Mouse (Mus musculus): Measurements from ENCODE around the gene Olfr31. TPM values are rescaled to one million over a fixed set of nuclear protein-coding genes. Genes with fewer than 3 reads are reported as not detected.
A peak's percentile ranks its signal among the peaks of the same experiment; 100 is the strongest.

Gene Olfr31
- total and polyA plus RNA-seq, 3 experiments = not detected

- no peaks in the 10 kb centered on the region for H3K36me3 ChIP-seq (ENCODE audit: control insufficient read depth, insufficient read depth, low read length)
- intact Hi-C loops (cut with DNase I) = loop anchor here (10.0 kb wide), 3 partner anchors 221 to 519 kb away; partner anchors contain the start of genes Psmd6 and Slc4a7
- no peaks in the 10 kb centered on the region for H3K27me3 ChIP-seq (ENCODE audit: control insufficient read depth, insufficient read depth, low read length)
- H3K4me1 ChIP-seq (ENCODE audit: control insufficient read depth, insufficient read depth, low read length) = no peaks in the 10 kb centered on the region
- TF ChIP-seq CTCF (IDR thresholded peaks at IDR 0.05) = no peak
- H3K27ac ChIP-seq = peak within 1 kb of the TSS; percentile 83
- H3K4me3 ChIP-seq = peak within 1 kb of the TSS; percentile 77
- peak; percentile 78 to 84 for DNase-seq
- no peaks in the 10 kb centered on the region for H3K79me2 ChIP-seq (replicated peaks; ENCODE audit: control insufficient read depth, insufficient read depth, low read length)
- 2% methylated on average over 52 of the region's 69 CpGs for WGBS
- peak within 1 kb of the TSS; percentile 37 for H3K9ac ChIP-seq (ENCODE audit: low read depth, low read length)
These were observed 23.6 kb downstream of the Olfr31 start, which contains the start of gene Il3ra for GRCm38 (mm10) chr14:14345948-14346812. Il3ra (plus strand) TSS chr14:14346275.

GRCm38 (mm10) chr14:14346813-14347100, 24.1 kb downstream of the Olfr31 start:
- Histone ChIP-seq H3K36me3 (ENCODE audit: control insufficient read depth, insufficient read depth, low read length) (no peaks in the 10 kb centered on the region), H3K9ac (ENCODE audit: low read depth, low read length) (no peak overlapping the region), H3K79me2 (replicated peaks; ENCODE audit: control insufficient read depth, insufficient read depth, low read length) (no peaks in the 10 kb centered on the region), H3K27me3 (ENCODE audit: control insufficient read depth, insufficient read depth, low read length) (no peaks in the 10 kb centered on the region), H3K4me3 (peak overlapping the region; percentile 77), H3K4me1 (ENCODE audit: control insufficient read depth, insufficient read depth, low read length) (no peaks in the 10 kb centered on the region), H3K27ac (peak overlapping the region; percentile 83)
- TF ChIP-seq EP300 (IDR thresholded peaks at IDR 0.05; ENCODE audit: insufficient read depth, low read depth, low read length) (no peak), POLR2A (IDR thresholded peaks at IDR 0.05; ENCODE audit: insufficient read depth, low read depth, low read length) (no peak)
- 28% methylated on average over 14 of the region's 16 CpGs for WGBS
- no peak for DNase-seq
- intact Hi-C loops (cut with DNase I) = loop anchor here (10.0 kb wide), 3 partner anchors 222 to 518 kb away; partner anchors contain the start of genes Psmd6 and Slc4a7

- Histone ChIP-seq H3K27ac (no peak overlapping the region), H3K27me3 (ENCODE audit: control insufficient read depth, insufficient read depth, low read length) (no peaks in the 10 kb centered on the region), H3K9ac (ENCODE audit: low read depth, low read length) (no peak overlapping the region), H3K4me1 (ENCODE audit: control insufficient read depth, insufficient read depth, low read length) (no peaks in the 10 kb centered on the region), H3K36me3 (ENCODE audit: control insufficient read depth, insufficient read depth, low read length) (no peaks in the 10 kb centered on the region), H3K79me2 (replicated peaks; ENCODE audit: control insufficient read depth, insufficient read depth, low read length) (no peaks in the 10 kb centered on the region), H3K4me3 (no peak overlapping the region)
- intact Hi-C loops (cut with DNase I) = loop anchor here (10.0 kb wide), 3 partner anchors 222 to 518 kb away; partner anchors contain the start of genes Psmd6 and Slc4a7
- no peak for TF ChIP-seq POLR2A (IDR thresholded peaks at IDR 0.05; ENCODE audit: insufficient read depth, low read depth, low read length)
- no peak for TF ChIP-seq EP300 (IDR thresholded peaks at IDR 0.05; ENCODE audit: insufficient read depth, low read depth, low read length)
- no peak for TF ChIP-seq CTCF (IDR thresholded peaks at IDR 0.05)
- 77% methylated on average over 17 of the region's 17 CpGs for WGBS
- DNase-seq = peak; percentile 22 to 24
These were observed 24.7 kb downstream of the Olfr31 start for GRCm38 (mm10) chr14:14347151-14347835.

GRCm38 (mm10) chr14:14347836-14348621, 25.4 kb downstream of the Olfr31 start:
- intact Hi-C loops (cut with DNase I) = loop anchor here (10.0 kb wide), 3 partner anchors 223 to 517 kb away; partner anchors contain the start of genes Psmd6 and Slc4a7
- H3K4me3 ChIP-seq = no peak overlapping the region
- H3K27me3 ChIP-seq (ENCODE audit: control insufficient read depth, insufficient read depth, low read length) = no peaks in the 10 kb centered on the region
- H3K27ac ChIP-seq = no peak overlapping the region
- no peaks in the 10 kb centered on the region for H3K79me2 ChIP-seq (replicated peaks; ENCODE audit: control insufficient read depth, insufficient read depth, low read length)
- 94% methylated on average over 14 of the region's 14 CpGs for WGBS
- TF ChIP-seq POLR2A (IDR thresholded peaks at IDR 0.05; ENCODE audit: insufficient read depth, low read depth, low read length) (no peak), EP300 (IDR thresholded peaks at IDR 0.05; ENCODE audit: insufficient read depth, low read depth, low read length) (no peak), CTCF (IDR thresholded peaks at IDR 0.05) (no peak)
- no peaks in the 10 kb centered on the region for H3K36me3 ChIP-seq (ENCODE audit: control insufficient read depth, insufficient read depth, low read length)
- DNase-seq = peak; percentile 19 to 30
- no peaks in the 10 kb centered on the region for H3K4me1 ChIP-seq (ENCODE audit: control insufficient read depth, insufficient read depth, low read length)
- H3K9ac ChIP-seq (ENCODE audit: low read depth, low read length) = no peak overlapping the region

GRCm38 (mm10) chr14:14348674-14349401, 26.2 kb downstream of the Olfr31 start:
- H3K36me3 ChIP-seq (ENCODE audit: control insufficient read depth, insufficient read depth, low read length) = no peaks in the 10 kb centered on the region
- no peak overlapping the region for H3K4me3 ChIP-seq
- H3K79me2 ChIP-seq (replicated peaks; ENCODE audit: control insufficient read depth, insufficient read depth, low read length) = no peaks in the 10 kb centered on the region
- DNase-seq = peak in 1 of 2 experiments; percentile 10
- intact Hi-C loops (cut with DNase I) = loop anchor here (10.0 kb wide), 3 partner anchors 224 to 516 kb away; partner anchors contain the start of genes Psmd6 and Slc4a7
- no peak overlapping the region for H3K27ac ChIP-seq
- H3K27me3 ChIP-seq (ENCODE audit: control insufficient read depth, insufficient read depth, low read length) = no peaks in the 10 kb centered on the region
- no peak for TF ChIP-seq CTCF (IDR thresholded peaks at IDR 0.05)
- no peak for TF ChIP-seq EP300 (IDR thresholded peaks at IDR 0.05; ENCODE audit: insufficient read depth, low read depth, low read length)
- H3K9ac ChIP-seq (ENCODE audit: low read depth, low read length) = no peak overlapping the region
- H3K4me1 ChIP-seq (ENCODE audit: control insufficient read depth, insufficient read depth, low read length) = no peaks in the 10 kb centered on the region
- 98% methylated on average over 26 of the region's 26 CpGs for WGBS
